Mouse (Mus musculus): Measurements from ENCODE around the gene Ccdc189. TPM values are rescaled to one million over a fixed set of nuclear protein-coding genes. Genes with fewer than 3 reads are reported as not detected.

The Ccdc189 gene
- polyA plus RNA-seq, 1 experiment from 2014 or later = 12.8 TPM

GRCm38 (mm10) chr7:127587196-127587595 is 1.2 kb downstream of the Ccdc189 start:
- H3K4me3 ChIP-seq = peak overlapping the region; percentile 74
- DNase-seq (ENCODE audit: extremely low spot score, low spot score) = no peak
- peaks cover 69% of the 10 kb centered on the region for H3K36me3 ChIP-seq (replicated peaks)
- peaks cover 24% of the 10 kb centered on the region for H3K4me1 ChIP-seq
- H3K9me3 ChIP-seq = no peaks in the 10 kb centered on the region
- 73% methylated on average over 5 of the region's 5 CpGs for WGBS
- H3K27ac ChIP-seq = peak overlapping the region; percentile 90; the same call in 1 of the 2 replicates
- H3K27me3 ChIP-seq (ENCODE audit: poor library complexity, severe bottlenecking) = no peaks in the 10 kb centered on the region

DNA sequence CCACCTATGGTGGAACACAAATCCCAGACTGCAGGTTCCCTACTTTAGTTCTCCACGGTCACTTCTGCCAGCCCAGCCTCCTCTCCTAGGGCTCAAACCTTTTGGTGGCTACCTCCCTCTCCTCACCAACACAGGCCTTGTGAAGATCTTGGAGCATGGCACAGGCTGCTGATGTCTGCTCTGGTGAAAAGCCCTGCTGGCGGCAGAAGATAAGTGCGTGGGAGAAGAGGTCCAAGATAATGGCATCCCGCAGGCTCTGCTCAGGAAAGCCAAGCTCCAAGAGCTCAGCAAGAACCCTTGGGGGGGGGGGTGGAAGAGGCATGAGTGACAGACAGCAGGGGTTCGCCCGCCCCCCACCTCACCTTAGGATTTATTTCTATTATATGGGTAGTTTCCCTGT is 2.2 kb downstream of the Ccdc189 start:
- peaks cover 69% of the 10 kb centered on the region for H3K36me3 ChIP-seq (replicated peaks)

GRCm38 (mm10) chr7:127585031-127585430 is 3.4 kb downstream of the Ccdc189 start:
- DNase-seq (ENCODE audit: extremely low spot score, low spot score) = no peak
- Histone ChIP-seq H3K27ac (no peak overlapping the region), H3K4me3 (no peak overlapping the region), H3K36me3 (replicated peaks) (peaks cover 69% of the 10 kb centered on the region), H3K27me3 (ENCODE audit: poor library complexity, severe bottlenecking) (no peaks in the 10 kb centered on the region), H3K4me1 (peaks cover 24% of the 10 kb centered on the region), H3K9me3 (no peaks in the 10 kb centered on the region)
- WGBS = 87% methylated on average over 7 of the region's 7 CpGs

More for the DNA sequence above, 2.2 kb downstream of the Ccdc189 start:
- H3K9me3 ChIP-seq = no peaks in the 10 kb centered on the region
- DNase-seq (ENCODE audit: extremely low spot score, low spot score) = no peak
- 90% methylated on average over 6 of the region's 6 CpGs for WGBS
- no peak overlapping the region for H3K27ac ChIP-seq
- H3K4me1 ChIP-seq = peaks cover 24% of the 10 kb centered on the region
- no peaks in the 10 kb centered on the region for H3K27me3 ChIP-seq (ENCODE audit: poor library complexity, severe bottlenecking)
- peak overlapping the region; percentile 6; the same call in 1 of the 2 replicates for H3K4me3 ChIP-seq

GRCm38 (mm10) chr7:127583260-127583659 is 5.1 kb downstream of the Ccdc189 start:
- peaks cover 78% of the 10 kb centered on the region for H3K36me3 ChIP-seq (replicated peaks)
- H3K4me3 ChIP-seq = no peak overlapping the region; the same call in 1 of the 2 replicates
- no peak for DNase-seq (ENCODE audit: extremely low spot score, low spot score)
- no peaks in the 10 kb centered on the region for H3K9me3 ChIP-seq
- no peak overlapping the region for H3K27ac ChIP-seq
- peaks cover 14% of the 10 kb centered on the region for H3K4me1 ChIP-seq
- WGBS = 93% methylated on average over 6 of the region's 6 CpGs
- no peaks in the 10 kb centered on the region for H3K27me3 ChIP-seq (ENCODE audit: poor library complexity, severe bottlenecking)

DNA sequence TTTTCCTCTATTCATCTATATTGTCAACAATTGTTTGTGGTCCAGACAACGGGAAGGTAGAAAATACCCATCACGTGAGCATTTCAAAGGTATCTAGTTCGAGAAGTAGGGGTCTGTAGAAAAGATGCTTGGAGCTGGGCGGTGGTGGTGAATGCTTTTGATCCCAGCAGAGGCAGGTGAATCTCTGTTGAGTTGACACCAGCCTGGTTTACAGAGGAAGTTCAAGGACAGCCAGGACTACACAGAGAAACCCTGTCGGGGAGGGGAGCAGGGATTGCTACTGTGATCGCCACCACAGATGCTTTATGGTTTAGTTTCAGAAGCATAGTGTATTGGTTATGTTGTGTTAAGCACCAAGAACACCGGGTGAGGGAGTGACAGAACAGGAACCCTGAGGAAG is 14.3 kb downstream of the Ccdc189 start:
- H3K27me3 ChIP-seq (ENCODE audit: poor library complexity, severe bottlenecking) = no peaks in the 10 kb centered on the region
- no peak for DNase-seq (ENCODE audit: extremely low spot score, low spot score)
- H3K4me1 ChIP-seq = peaks cover 27% of the 10 kb centered on the region
- peak overlapping the region; percentile 93 for H3K4me3 ChIP-seq
- H3K36me3 ChIP-seq (replicated peaks) = peaks cover 38% of the 10 kb centered on the region
- peak overlapping the region; percentile 92 for H3K27ac ChIP-seq
- H3K9me3 ChIP-seq = no peaks in the 10 kb centered on the region
- 30% methylated on average over 7 of the region's 7 CpGs for WGBS

GRCm38 (mm10) chr7:127573503-127574008 is 14.8 kb downstream of the Ccdc189 start:
- 3% methylated on average over 25 of the region's 28 CpGs for whole genome bisulfite sequencing
- H3K36me3 ChIP-seq (replicated peaks) = peaks cover 39% of the 10 kb centered on the region
- H3K27ac ChIP-seq = peak overlapping the region; percentile 92
- peak overlapping the region; percentile 93 for H3K4me3 ChIP-seq
- no peak for DNase-seq (ENCODE audit: extremely low spot score, low spot score)
- no peaks in the 10 kb centered on the region for H3K9me3 ChIP-seq
- no peaks in the 10 kb centered on the region for H3K27me3 ChIP-seq (ENCODE audit: poor library complexity, severe bottlenecking)
- peaks cover 27% of the 10 kb centered on the region for H3K4me1 ChIP-seq

- H3K4me3 ChIP-seq = peak within 1 kb of the TSS; percentile 93
- WGBS = under 1% methylated on average over 17 of the region's 17 CpGs
- H3K4me1 ChIP-seq = peaks cover 27% of the 10 kb centered on the region
- H3K27ac ChIP-seq = peak within 1 kb of the TSS; percentile 92
- peak; percentile 90 for DNase-seq (ENCODE audit: extremely low spot score, low spot score)
- H3K36me3 ChIP-seq (replicated peaks) = peaks cover 37% of the 10 kb centered on the region
- no peaks in the 10 kb centered on the region for H3K27me3 ChIP-seq (ENCODE audit: poor library complexity, severe bottlenecking)
- no peaks in the 10 kb centered on the region for H3K9me3 ChIP-seq
These were observed 15.4 kb downstream of the Ccdc189 start, which contains the start of gene Phkg2 for GRCm38 (mm10) chr7:127572895-127573471. TSS of gene Phkg2 (plus strand) at chr7:127573340.

DNA sequence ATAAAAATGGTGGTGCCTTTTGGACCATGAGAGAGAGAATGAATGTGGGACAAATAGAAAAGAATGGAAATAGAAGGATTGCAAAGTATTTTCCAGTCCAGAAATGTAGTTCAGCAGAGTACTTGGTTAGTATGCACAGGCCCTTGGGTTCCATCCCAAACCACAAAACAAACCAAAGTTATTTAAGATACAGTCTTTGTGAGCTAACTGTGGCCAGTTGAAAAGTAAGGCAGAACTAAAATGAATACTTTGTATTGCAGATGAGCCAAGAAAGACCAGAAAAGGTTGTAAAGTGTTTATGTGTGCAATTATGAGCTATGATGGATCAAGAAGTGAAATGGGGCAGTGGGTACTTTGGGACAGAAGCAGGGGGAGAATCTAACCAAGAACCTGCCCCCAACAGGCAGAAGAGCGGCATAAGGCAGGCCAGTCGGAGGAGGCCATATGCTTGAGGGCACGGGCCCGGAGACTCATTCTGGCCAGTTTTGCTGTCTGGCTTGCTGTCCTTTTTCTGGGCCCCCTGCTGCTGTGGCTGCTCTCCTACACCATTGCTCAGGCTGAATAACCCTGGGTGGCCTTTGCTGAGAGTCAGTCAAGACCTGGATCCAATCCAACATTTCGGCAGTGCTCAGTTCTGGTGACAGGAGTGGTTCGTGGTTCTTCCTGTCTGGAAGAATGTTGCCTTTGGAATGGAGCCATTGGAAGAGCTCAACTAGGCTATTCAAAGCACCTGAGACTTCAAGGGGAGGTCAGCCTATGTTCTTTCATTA is 23.8 kb downstream of the Ccdc189 start:
- H3K36me3 ChIP-seq (replicated peaks) = peaks cover 88% of the 10 kb centered on the region
- 90% methylated on average over 6 of the region's 6 CpGs for WGBS

DNA sequence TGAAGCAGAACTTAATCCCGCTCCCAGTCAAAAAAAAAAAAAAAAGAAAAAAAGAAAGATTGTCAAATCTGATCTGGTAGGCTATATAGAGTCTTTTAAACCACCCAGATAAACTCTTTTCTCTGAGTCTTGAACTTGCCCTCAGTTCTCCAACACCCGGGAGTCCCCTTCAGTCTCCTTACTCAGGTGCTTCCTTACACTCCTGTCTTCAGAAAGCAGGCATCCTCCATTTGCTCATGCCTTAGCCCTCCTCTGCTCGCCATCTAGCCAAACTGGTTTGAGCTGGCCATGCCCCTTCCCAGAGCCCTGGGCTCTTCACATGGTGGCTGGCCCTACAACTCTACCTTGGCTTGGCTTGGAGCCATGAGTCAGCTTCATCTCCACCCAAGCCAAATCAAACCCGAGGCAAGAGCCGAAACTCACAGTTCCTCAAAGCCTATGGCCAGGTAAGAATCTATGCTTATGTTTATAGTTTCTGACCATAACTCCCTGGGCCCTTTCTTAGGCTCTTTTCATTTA is 27.0 kb downstream of the Ccdc189 start, which contains the start of gene Tmem265:
Gene Tmem265, plus strand, starts transcription at position 51 of the 519 bp plus-strand sequence.
- Histone ChIP-seq H3K36me3 (replicated peaks) (peaks cover 95% of the 10 kb centered on the region), H3K4me1 (no peaks in the 10 kb centered on the region), H3K4me3 (no peak within 1 kb of the TSS), H3K27me3 (ENCODE audit: poor library complexity, severe bottlenecking) (no peaks in the 10 kb centered on the region), H3K9me3 (no peaks in the 10 kb centered on the region), H3K27ac (no peak within 1 kb of the TSS)
- whole genome bisulfite sequencing = 94% methylated on average over 5 of the region's 5 CpGs
- no peak for DNase-seq (ENCODE audit: extremely low spot score, low spot score)

More for the DNA sequence above, 23.8 kb downstream of the Ccdc189 start:
- DNase-seq (ENCODE audit: extremely low spot score, low spot score) = no peak
- Histone ChIP-seq H3K4me3 (no peak overlapping the region), H3K27ac (no peak overlapping the region), H3K27me3 (ENCODE audit: poor library complexity, severe bottlenecking) (no peaks in the 10 kb centered on the region), H3K4me1 (no peaks in the 10 kb centered on the region), H3K9me3 (no peaks in the 10 kb centered on the region)

- no peaks in the 10 kb centered on the region for H3K4me1 ChIP-seq
- peaks cover 95% of the 10 kb centered on the region for H3K36me3 ChIP-seq (replicated peaks)
- no peak overlapping the region for H3K27ac ChIP-seq
- no peak overlapping the region for H3K4me3 ChIP-seq
- no peak for DNase-seq (ENCODE audit: extremely low spot score, low spot score)
- H3K27me3 ChIP-seq (ENCODE audit: poor library complexity, severe bottlenecking) = no peaks in the 10 kb centered on the region
- 96% methylated on average over 11 of the region's 11 CpGs for WGBS
- H3K9me3 ChIP-seq = no peaks in the 10 kb centered on the region
These were observed 27.8 kb downstream of the Ccdc189 start for GRCm38 (mm10) chr7:127560580-127560979.

DNA sequence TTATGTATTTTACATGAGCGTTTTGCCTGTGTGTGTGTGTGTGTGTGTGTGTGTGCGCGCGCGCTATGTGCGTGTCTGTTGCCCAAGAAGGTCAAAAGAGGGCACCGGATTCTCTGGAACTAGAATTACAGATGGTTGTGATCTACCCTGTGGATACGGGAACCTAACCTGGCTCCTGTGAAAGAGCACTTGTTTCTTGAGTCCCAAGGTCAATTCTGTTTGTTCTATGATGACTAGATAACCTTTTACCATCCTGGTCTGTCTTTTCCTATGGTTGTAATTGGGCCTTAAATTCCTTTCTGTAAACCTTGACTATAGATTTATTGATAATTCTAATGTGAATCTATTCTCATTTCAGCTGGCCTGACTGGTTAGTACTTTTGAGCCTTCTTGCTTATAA is 36.8 kb downstream of the Ccdc189 start:
- 96% methylated on average over 8 of the region's 8 CpGs for WGBS
- no peak overlapping the region for H3K27ac ChIP-seq
- no peaks in the 10 kb centered on the region for H3K4me1 ChIP-seq
- no peaks in the 10 kb centered on the region for H3K9me3 ChIP-seq
- H3K4me3 ChIP-seq = no peak overlapping the region
- no peaks in the 10 kb centered on the region for H3K27me3 ChIP-seq (ENCODE audit: poor library complexity, severe bottlenecking)
- DNase-seq (ENCODE audit: extremely low spot score, low spot score) = no peak
- H3K36me3 ChIP-seq (replicated peaks) = peaks cover 97% of the 10 kb centered on the region

DNA sequence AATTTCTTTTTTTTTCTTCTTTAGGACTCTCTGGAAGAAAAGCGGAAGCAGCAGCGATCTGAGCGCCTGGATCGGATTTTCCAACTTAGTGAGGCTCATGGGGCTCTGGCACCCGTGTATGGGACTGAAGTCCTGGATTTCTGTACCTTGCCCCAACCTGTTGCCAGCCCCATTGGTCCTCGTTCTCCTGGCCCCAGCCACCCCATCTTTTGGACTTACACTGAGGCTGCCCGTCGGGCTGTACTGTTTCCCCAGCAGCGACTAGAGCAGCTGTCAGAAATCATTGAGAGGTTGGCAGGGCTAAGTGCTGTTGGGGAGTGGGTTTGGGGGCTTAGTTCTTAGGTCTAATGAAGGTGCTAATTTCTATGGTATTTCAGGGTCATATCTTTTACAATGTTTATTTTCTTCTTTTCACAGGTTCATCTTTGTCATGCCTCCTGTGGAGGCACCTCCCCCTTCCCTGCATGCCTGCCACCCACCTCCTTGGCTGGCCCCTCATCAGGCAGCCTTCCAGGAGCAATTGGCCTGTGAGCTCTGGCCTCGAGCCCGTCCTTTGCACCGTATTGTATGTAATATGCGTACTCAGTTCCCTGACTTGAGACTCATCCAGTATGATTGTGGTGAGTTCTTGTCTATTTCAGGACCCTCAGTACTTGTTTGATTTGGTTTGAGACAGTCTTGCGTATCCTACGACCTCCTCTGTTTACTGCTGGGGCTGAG is 39.1 kb downstream of the Ccdc189 start:
- H3K36me3 ChIP-seq (replicated peaks) = peaks cover 97% of the 10 kb centered on the region
- 92% methylated on average over 15 of the region's 15 CpGs for WGBS

More for the DNA sequence above, 39.1 kb downstream of the Ccdc189 start:
- H3K27me3 ChIP-seq (ENCODE audit: poor library complexity, severe bottlenecking) = no peaks in the 10 kb centered on the region
- DNase-seq (ENCODE audit: extremely low spot score, low spot score) = no peak
- H3K27ac ChIP-seq = no peak overlapping the region
- H3K4me3 ChIP-seq = no peak overlapping the region
- no peaks in the 10 kb centered on the region for H3K4me1 ChIP-seq
- no peaks in the 10 kb centered on the region for H3K9me3 ChIP-seq
